Mouse (Mus musculus): ENCODE data around the gene Hdac9.
"Not testable (repeated sequence)": the region's sequence is repeated elsewhere in the genome, so short reads cannot be mapped to it uniquely, and the experiment has no call there.

The Hdac9 gene

GRCm38 (mm10) chr12:34040949-34041348 is 875.9 kb downstream of the Hdac9 start:
- no peak for DNase-seq

- no peak for DNase-seq
Measured at GRCm38 (mm10) chr12:34040061-34040460, 876.8 kb downstream of the Hdac9 start.

- DNase-seq: not testable (repeated sequence)
Measured at GRCm38 (mm10) chr12:34009796-34010195, 907.1 kb downstream of the Hdac9 start.

All from cerebellum, postnatal 14 days (tissue).